10 mouse cellular contexts compared by ENCODE assay signal in genomic region chr16:34440019-34440615, GRCm38 (mm10).
A peak's percentile ranks its signal among the peaks of the same experiment; 100 is the strongest.
DNase-seq lines count a peak whose midpoint lies in the region; ATAC-seq and TF ChIP-seq lines count a peak whose summit lies in the region.
"Had no signal": no experiment of that assay in that cellular context is flagged by ENCODE, and none has a peak within 500 bp of the region (broad histone marks: within the 10 kb centered on the region; RNA-seq: fewer than 3 reads in every experiment).

No protein-coding gene starts in this region.

- WGBS in heart, postnatal 0 days: 71% methylated on average over 8 of the region's 8 CpGs

- no peak overlapping the region for H3K4me2 ChIP-seq in heart, postnatal 0 days (ENCODE audit: low read depth, low read length)
- H3K4me2 ChIP-seq: liver, embryonic 13.5 days had no signal

- peak; percentile 72 to 80 for DNase-seq in cerebellum, postnatal 10 days
- no peak for DNase-seq in cerebellum, adult 9-11 months
- peak in 1 of 2 experiments; percentile 34 for DNase-seq in layer of hippocampus, adult 2 months (ENCODE audit: low spot score in 2 of 2)
- DNase-seq in layer of hippocampus, postnatal 36 days: no peak
- no peak for DNase-seq in heart, postnatal 0 days (ENCODE audit: low spot score)
- DNase-seq in lung, postnatal 14 days: peak; percentile 51
- no peak for DNase-seq in urinary bladder, postnatal 25 days (ENCODE audit: low spot score)
- no peak for DNase-seq in natural killer cell, adult 2 months (ENCODE audit: low spot score in 2 of 2)
- DNase-seq: liver, embryonic 13.5 days had no signal

- H3K4me1 ChIP-seq in heart, postnatal 0 days (ENCODE audit: control insufficient read depth, insufficient read depth): peaks cover 28% of the 10 kb centered on the region
- H3K4me1 ChIP-seq: liver, embryonic 13.5 days had no signal

- H3K36me3 ChIP-seq in heart, postnatal 0 days (replicated peaks; ENCODE audit: control insufficient read depth, insufficient read depth, low read length): no peaks in the 10 kb centered on the region
- H3K36me3 ChIP-seq: liver, embryonic 13.5 days had no signal

- TF ChIP-seq CTCF in layer of hippocampus, adult 2 months (conservative IDR thresholded peaks at IDR 0.05): no peak
- TF ChIP-seq CTCF in heart, postnatal 0 days (IDR thresholded peaks at IDR 0.05; ENCODE audit: low read depth): no peak

- no peak for ATAC-seq in heart, postnatal 0 days (ENCODE audit: insufficient read depth, low read depth)

- no peaks in the 10 kb centered on the region for H3K9me3 ChIP-seq in heart, postnatal 0 days (replicated peaks; ENCODE audit: control insufficient read depth, low read length)
- H3K9me3 ChIP-seq: liver, embryonic 13.5 days had no signal

- TF ChIP-seq EP300 in heart, postnatal 0 days (IDR thresholded peaks at IDR 0.05; ENCODE audit: low read depth): no peak

- peak overlapping the region; percentile 64 for H3K27ac ChIP-seq in layer of hippocampus, adult 2 months
- peak overlapping the region; percentile 66 for H3K27ac ChIP-seq in heart, postnatal 0 days (ENCODE audit: low read depth)
- H3K27ac ChIP-seq: liver, embryonic 13.5 days had no signal

- H3K4me3 ChIP-seq in layer of hippocampus, adult 2 months: no peak overlapping the region
- H3K4me3 ChIP-seq in heart, postnatal 0 days (ENCODE audit: low read depth, low read length): no peak overlapping the region
- H3K4me3 ChIP-seq: erythroblast, embryonic 14.5 days; liver, embryonic 13.5 days had no signal

- H3K27me3 ChIP-seq in heart, postnatal 0 days (ENCODE audit: control insufficient read depth, insufficient read depth, low read length): no peaks in the 10 kb centered on the region
- H3K27me3 ChIP-seq: liver, embryonic 13.5 days had no signal

- H3K9ac ChIP-seq in heart, postnatal 0 days (replicated peaks; ENCODE audit: low read depth, low read length): no peak overlapping the region
- H3K9ac ChIP-seq: liver, embryonic 13.5 days had no signal

Comparison
In these comparisons a context has a peak if more than half of its experiments do, and no peak if none do; other contexts are left out.
1. DNase-seq: peak in cerebellum, postnatal 10 days (2 of 2) and lung, postnatal 14 days (single experiment); none in cerebellum, adult 9-11 months (single experiment), layer of hippocampus, postnatal 36 days (0 of 2), heart, postnatal 0 days (single experiment), urinary bladder, postnatal 25 days (single experiment) and natural killer cell, adult 2 months (0 of 2).